Mouse (Mus musculus): ENCODE measurements at regions not wholly inside any gene's neighbourhood (a gene's known extent, or its start where the extent isn't known, plus 50 kb on each side); places are given as distances from the start of the nearest gene placed in this dataset.

GRCm38 (mm10) chr6:99976144-99976543, 250.0 kb upstream of the Prok2 start:
- TF ChIP-seq MAX (IDR thresholded peaks at IDR 0.05), result no peak
- no peak for TF ChIP-seq CEBPB (IDR thresholded peaks at IDR 0.05; ENCODE audit: low read depth)
- peak; percentile 54 for TF ChIP-seq USF1 (IDR thresholded peaks at IDR 0.05; ENCODE audit: low read depth)
- H3K4me3 ChIP-seq (ENCODE audit: insufficient read depth, poor library complexity, severe bottlenecking), result no peak overlapping the region
- H3K27me3 ChIP-seq (ENCODE audit: control insufficient read depth, insufficient read depth, insufficient read length), result peaks cover 19% of the 10 kb centered on the region

DNA sequence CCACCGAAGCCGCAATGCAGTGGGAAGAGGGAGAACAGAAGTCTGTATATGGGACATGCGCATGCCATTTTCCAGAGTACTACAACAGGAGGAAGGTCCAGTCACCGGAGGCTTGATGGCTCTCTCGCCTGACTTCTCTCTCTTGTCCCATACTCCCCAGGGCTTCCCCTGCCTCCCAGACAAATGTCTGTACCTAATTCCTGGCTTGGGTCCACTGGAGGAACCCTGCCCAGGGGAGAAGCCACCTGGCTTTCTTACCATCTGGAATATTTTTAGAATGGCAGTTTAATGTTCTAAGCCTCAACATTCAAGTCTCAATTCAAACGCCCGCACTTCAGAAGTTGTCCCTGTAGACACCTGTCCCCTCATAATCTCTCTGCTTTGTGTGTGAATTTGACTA, 249.3 kb upstream of the Prok2 start:
- TF ChIP-seq MAX (IDR thresholded peaks at IDR 0.05) (no peak), FOSL1 (IDR thresholded peaks at IDR 0.05; ENCODE audit: insufficient read depth, low read length, poor library complexity, severe bottlenecking) (no peak), USF1 (IDR thresholded peaks at IDR 0.05; ENCODE audit: low read depth) (no peak), CTCF (IDR thresholded peaks at IDR 0.05; ENCODE audit: control insufficient read depth, insufficient read depth, insufficient read length) (no peak), MYOD1 (IDR thresholded peaks at IDR 0.05; ENCODE audit: control insufficient read depth, insufficient read length, low read depth) (no peak), CEBPB (IDR thresholded peaks at IDR 0.05; ENCODE audit: low read depth) (no peak), MYOG (IDR thresholded peaks at IDR 0.05; ENCODE audit: control insufficient read depth, extremely low read depth, insufficient read length) (no peak)
- no peaks in the 10 kb centered on the region for H3K79me2 ChIP-seq (ENCODE audit: control insufficient read depth, insufficient read depth)
- H3K4me3 ChIP-seq (ENCODE audit: insufficient read depth, poor library complexity, severe bottlenecking), result no peak overlapping the region
- H3K79me3 ChIP-seq (ENCODE audit: low read depth), result no peaks in the 10 kb centered on the region
- H3K36me3 ChIP-seq (ENCODE audit: control insufficient read depth, insufficient read depth), result no peaks in the 10 kb centered on the region
- H3ac ChIP-seq (ENCODE audit: control insufficient read depth, insufficient read length, low read depth), result no peak overlapping the region
- H3K27me3 ChIP-seq (ENCODE audit: control insufficient read depth, insufficient read depth, insufficient read length), result peaks cover 13% of the 10 kb centered on the region

More at GRCm38 (mm10) chr6:99976144-99976543, 250.0 kb upstream of the Prok2 start:
- Histone ChIP-seq H3K79me3 (ENCODE audit: low read depth) (no peaks in the 10 kb centered on the region), H3K36me3 (ENCODE audit: control insufficient read depth, insufficient read depth) (no peaks in the 10 kb centered on the region), H3K79me2 (ENCODE audit: control insufficient read depth, insufficient read depth) (no peaks in the 10 kb centered on the region), H3ac (ENCODE audit: control insufficient read depth, insufficient read length, low read depth) (no peak overlapping the region)

GRCm38 (mm10) chr6:99974464-99974863, 248.3 kb upstream of the Prok2 start:
- Histone ChIP-seq H3K27me3 (ENCODE audit: control insufficient read depth, insufficient read depth, insufficient read length) (peaks cover 6% of the 10 kb centered on the region), H3K79me2 (ENCODE audit: control insufficient read depth, insufficient read depth) (no peaks in the 10 kb centered on the region), H3K79me3 (ENCODE audit: low read depth) (no peaks in the 10 kb centered on the region), H3K36me3 (ENCODE audit: control insufficient read depth, insufficient read depth) (no peaks in the 10 kb centered on the region), H3ac (ENCODE audit: control insufficient read depth, insufficient read length, low read depth) (no peak overlapping the region), H3K4me3 (ENCODE audit: insufficient read depth, poor library complexity, severe bottlenecking) (no peak overlapping the region)
- no peak for TF ChIP-seq FOSL1 (IDR thresholded peaks at IDR 0.05; ENCODE audit: insufficient read depth, low read length, poor library complexity, severe bottlenecking)
- TF ChIP-seq MYOG (IDR thresholded peaks at IDR 0.05; ENCODE audit: control insufficient read depth, extremely low read depth, insufficient read length), result no peak
- TF ChIP-seq CTCF (IDR thresholded peaks at IDR 0.05; ENCODE audit: control insufficient read depth, insufficient read depth, insufficient read length), result no peak
- TF ChIP-seq CEBPB (IDR thresholded peaks at IDR 0.05; ENCODE audit: low read depth), result no peak
- TF ChIP-seq MAX (IDR thresholded peaks at IDR 0.05), result no peak
- no peak for TF ChIP-seq USF1 (IDR thresholded peaks at IDR 0.05; ENCODE audit: low read depth)
- TF ChIP-seq MYOD1 (IDR thresholded peaks at IDR 0.05; ENCODE audit: control insufficient read depth, insufficient read length, low read depth), result no peak

DNA sequence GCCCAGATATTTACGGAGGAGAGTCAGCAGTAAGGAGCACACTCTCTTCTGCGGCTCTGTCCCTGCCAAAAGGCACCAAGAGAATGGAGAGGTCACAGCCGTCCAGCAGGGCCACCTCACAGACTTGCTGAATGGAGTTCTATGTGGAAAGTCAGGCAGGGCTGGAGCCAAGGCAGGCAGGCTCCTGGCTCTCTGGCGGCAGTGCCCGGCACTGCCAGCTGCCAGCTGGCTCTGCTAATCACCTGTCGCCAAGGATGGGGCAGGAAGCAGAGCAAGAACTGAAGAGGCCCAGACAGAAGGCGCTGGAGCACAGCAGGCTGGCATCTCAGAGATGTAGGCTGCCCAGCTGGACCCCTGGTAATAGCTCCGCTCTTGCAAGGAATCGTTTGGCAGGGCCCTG, 245.2 kb upstream of the Prok2 start:
- TF ChIP-seq CTCF (IDR thresholded peaks at IDR 0.05; ENCODE audit: control insufficient read depth, insufficient read depth, insufficient read length) (no peak), MAX (IDR thresholded peaks at IDR 0.05) (no peak), CEBPB (IDR thresholded peaks at IDR 0.05; ENCODE audit: low read depth) (no peak), MYOG (IDR thresholded peaks at IDR 0.05; ENCODE audit: control insufficient read depth, extremely low read depth, insufficient read length) (no peak), FOSL1 (IDR thresholded peaks at IDR 0.05; ENCODE audit: insufficient read depth, low read length, poor library complexity, severe bottlenecking) (no peak), MYOD1 (IDR thresholded peaks at IDR 0.05; ENCODE audit: control insufficient read depth, insufficient read length, low read depth) (no peak), USF1 (IDR thresholded peaks at IDR 0.05; ENCODE audit: low read depth) (no peak)
- Histone ChIP-seq H3ac (ENCODE audit: control insufficient read depth, insufficient read length, low read depth) (no peak overlapping the region), H3K4me3 (ENCODE audit: insufficient read depth, poor library complexity, severe bottlenecking) (no peak overlapping the region), H3K27me3 (ENCODE audit: control insufficient read depth, insufficient read depth, insufficient read length) (peaks cover 9% of the 10 kb centered on the region), H3K36me3 (ENCODE audit: control insufficient read depth, insufficient read depth) (no peaks in the 10 kb centered on the region), H3K79me2 (ENCODE audit: control insufficient read depth, insufficient read depth) (no peaks in the 10 kb centered on the region), H3K79me3 (ENCODE audit: low read depth) (no peaks in the 10 kb centered on the region)

- TF ChIP-seq CEBPB (IDR thresholded peaks at IDR 0.05; ENCODE audit: low read depth), result no peak
- H3K36me3 ChIP-seq (ENCODE audit: control insufficient read depth, insufficient read depth), result no peaks in the 10 kb centered on the region
- no peaks in the 10 kb centered on the region for H3K79me3 ChIP-seq (ENCODE audit: low read depth)
- H3K27me3 ChIP-seq (ENCODE audit: control insufficient read depth, insufficient read depth, insufficient read length), result peaks cover 9% of the 10 kb centered on the region
- no peaks in the 10 kb centered on the region for H3K79me2 ChIP-seq (ENCODE audit: control insufficient read depth, insufficient read depth)
- H3ac ChIP-seq (ENCODE audit: control insufficient read depth, insufficient read length, low read depth), result no peak overlapping the region
- no peak overlapping the region for H3K4me3 ChIP-seq (ENCODE audit: insufficient read depth, poor library complexity, severe bottlenecking)
Measured at GRCm38 (mm10) chr6:99968889-99969288, 242.7 kb upstream of the Prok2 start.

GRCm38 (mm10) chr6:99967465-99967864, 241.3 kb upstream of the Prok2 start:
- TF ChIP-seq USF1 (IDR thresholded peaks at IDR 0.05; ENCODE audit: low read depth), result no peak
- TF ChIP-seq MYOD1 (IDR thresholded peaks at IDR 0.05; ENCODE audit: control insufficient read depth, insufficient read length, low read depth), result no peak
- TF ChIP-seq CEBPB (IDR thresholded peaks at IDR 0.05; ENCODE audit: low read depth), result no peak
- no peak for TF ChIP-seq MYOG (IDR thresholded peaks at IDR 0.05; ENCODE audit: control insufficient read depth, extremely low read depth, insufficient read length)
- TF ChIP-seq CTCF (IDR thresholded peaks at IDR 0.05; ENCODE audit: control insufficient read depth, insufficient read depth, insufficient read length), result no peak
- no peak for TF ChIP-seq MAX (IDR thresholded peaks at IDR 0.05)
- no peak for TF ChIP-seq FOSL1 (IDR thresholded peaks at IDR 0.05; ENCODE audit: insufficient read depth, low read length, poor library complexity, severe bottlenecking)
- no peaks in the 10 kb centered on the region for H3K36me3 ChIP-seq (ENCODE audit: control insufficient read depth, insufficient read depth)
- no peak overlapping the region for H3ac ChIP-seq (ENCODE audit: control insufficient read depth, insufficient read length, low read depth)
- no peaks in the 10 kb centered on the region for H3K79me3 ChIP-seq (ENCODE audit: low read depth)
- no peak overlapping the region for H3K4me3 ChIP-seq (ENCODE audit: insufficient read depth, poor library complexity, severe bottlenecking)
- H3K27me3 ChIP-seq (ENCODE audit: control insufficient read depth, insufficient read depth, insufficient read length), result peaks cover 8% of the 10 kb centered on the region
- no peaks in the 10 kb centered on the region for H3K79me2 ChIP-seq (ENCODE audit: control insufficient read depth, insufficient read depth)

Measured in C2C12 (cell line).